Mouse (Mus musculus) 416B (cell line): ENCODE measurements around the gene Gm21748.
"Not testable (repeated sequence)": the region's sequence is repeated elsewhere in the genome, so short reads cannot be mapped to it uniquely, and the experiment has no call there.

Source experiments
- DNase-seq: peaks from one replicate; pipeline ENCODE4 v3.0.0; 2011; ENCODE audit warnings: low read depth

Gm21748 gene

DNA sequence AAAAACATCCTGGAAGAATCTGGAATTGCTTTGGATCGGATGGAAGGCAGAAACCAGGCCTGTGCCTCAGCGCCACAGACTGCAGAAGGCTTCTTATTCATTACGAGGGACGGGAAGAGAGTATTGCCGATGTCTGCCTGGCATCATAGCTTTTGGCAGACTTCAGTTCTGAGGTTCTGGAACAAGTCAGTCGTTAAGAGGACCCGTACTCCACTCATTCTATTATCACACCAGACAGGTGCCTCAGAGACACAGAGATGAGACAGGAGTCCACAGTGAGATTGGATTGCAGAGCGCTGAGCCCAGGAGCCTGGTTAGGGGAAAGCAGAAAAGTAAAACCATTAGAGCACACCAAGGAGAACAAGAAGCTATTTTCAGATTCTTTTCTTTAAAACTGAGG lies at the start of gene Gm21748:
Gene Gm21748 (minus strand): TSS at position 101 of the 400 bp plus-strand sequence.
- not testable (repeated sequence) for DNase-seq
